Mouse (Mus musculus): ENCODE measurements around the gene Gm21739.
"Not testable (repeated sequence)": the region's sequence is repeated elsewhere in the genome, so short reads cannot be mapped to it uniquely, and the experiment has no call there.

Gm21739 gene

GRCm38 (mm10) chrY:44264344-44264743 is at the start of gene Gm21739:
Gm21739 (minus strand) TSS chrY:44264444.
- not testable (repeated sequence) for DNase-seq

Measured in kidney, postnatal 10 days (tissue).